Mouse (Mus musculus) frontal cortex, adult 2 months (tissue): ENCODE results near the gene Lax1. TPM values are rescaled to one million over a fixed set of nuclear protein-coding genes. Genes with fewer than 3 reads are reported as not detected.
A peak's percentile ranks its signal among the peaks of the same experiment; 100 is the strongest.

ENCODE experiments used
- DNase-seq, 2 experiments: peaks; one replicate each; pipeline ENCODE4 v3.0.0; 2022; ENCODE audit warnings: low spot score in 1 of 2; ENCODE audit errors: extremely low spot score in 1 of 2
- polyA plus RNA-seq: library from polyadenylated mRNA; depleted of rRNA; stranded (reverse); fragments of >200 nt; gene quantifications from 2 replicates; pipeline ENCODE4 v1.2.3, GENCODE M21; 2012; rRNA removed

Lax1 gene
- polyA plus RNA-seq, 1 experiment: 0.82 TPM

DNA sequence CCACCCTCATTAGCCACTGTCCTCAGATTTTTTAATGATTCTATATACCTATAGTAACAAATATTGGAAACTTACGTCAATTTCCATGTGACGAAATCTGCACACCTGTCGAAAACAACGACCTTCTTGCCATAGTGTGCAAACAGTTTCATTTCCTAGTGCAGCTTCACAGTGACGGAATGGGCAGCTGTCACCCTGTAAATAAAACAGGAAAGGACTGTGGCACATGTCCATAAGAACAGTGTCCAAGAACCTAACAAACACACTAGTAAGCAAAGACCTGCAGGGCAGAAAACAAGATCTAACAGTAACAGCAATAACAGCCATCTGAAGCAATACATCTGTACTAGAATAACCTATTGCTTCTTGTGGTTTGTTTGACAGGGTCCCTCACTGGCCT lies 44.3 kb downstream of the Lax1 start:
- DNase-seq: no peak

GRCm38 (mm10) chr1:133641163-133641562 lies 48.7 kb downstream of the Lax1 start:
- DNase-seq: peak in 1 of 2 experiments; percentile 19

DNA sequence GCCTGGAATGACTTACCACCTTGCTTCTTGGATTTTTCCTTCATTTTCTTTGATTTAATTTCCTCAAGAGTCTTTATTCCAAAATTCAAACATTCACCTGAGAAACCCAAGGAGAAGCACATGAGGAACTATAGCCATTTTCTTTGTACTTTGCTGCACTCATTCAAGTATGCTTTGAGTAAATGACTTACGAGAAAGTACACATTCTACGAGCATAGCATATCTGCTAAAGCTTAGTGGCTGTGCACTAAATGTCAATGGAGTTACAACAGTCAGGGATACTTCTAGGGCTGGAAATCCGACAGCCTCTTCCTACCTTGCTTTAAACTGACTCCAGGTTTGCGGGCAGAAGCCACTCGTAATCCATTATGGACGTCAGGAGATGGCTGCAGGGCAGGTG lies 51.4 kb downstream of the Lax1 start:
- DNase-seq: no peak

GRCm38 (mm10) chr1:133632168-133632567 lies 57.7 kb downstream of the Lax1 start:
- peak in 1 of 2 experiments; percentile 20 for DNase-seq

Other genes with a start within 250 kb of the Lax1 start
- gene Snrpe, start 79.8 kb downstream of the Lax1 start, polyA plus RNA-seq: 116 and 124 TPM in 2 replicates
- 3.7 TPM in 2 replicates for gene Zbed6, start 29.2 kb downstream of the Lax1 start, polyA plus RNA-seq
- 4.1 and 4.3 TPM in 2 replicates for gene Gm38394, start 28.8 kb downstream of the Lax1 start, polyA plus RNA-seq
- 51.7 and 66.9 TPM in 2 replicates for gene Atp2b4, start 110.9 kb upstream of the Lax1 start, polyA plus RNA-seq
- gene Optc, start 217.9 kb upstream of the Lax1 start, polyA plus RNA-seq: 0.99 and 1.7 TPM in 2 replicates
- gene Prelp, start 231.3 kb upstream of the Lax1 start, polyA plus RNA-seq: 9.0 and 10.3 TPM in 2 replicates